Mouse (Mus musculus) lung, adult 18-20 months (tissue): ENCODE data around the gene Fhad1.

Source experiments
- DNase-seq, 2 experiments: peaks; one replicate each; pipeline ENCODE4 v3.0.0; 2022; ENCODE audit warnings: mixed read lengths in 2 of 2

Fhad1 gene

DNA sequence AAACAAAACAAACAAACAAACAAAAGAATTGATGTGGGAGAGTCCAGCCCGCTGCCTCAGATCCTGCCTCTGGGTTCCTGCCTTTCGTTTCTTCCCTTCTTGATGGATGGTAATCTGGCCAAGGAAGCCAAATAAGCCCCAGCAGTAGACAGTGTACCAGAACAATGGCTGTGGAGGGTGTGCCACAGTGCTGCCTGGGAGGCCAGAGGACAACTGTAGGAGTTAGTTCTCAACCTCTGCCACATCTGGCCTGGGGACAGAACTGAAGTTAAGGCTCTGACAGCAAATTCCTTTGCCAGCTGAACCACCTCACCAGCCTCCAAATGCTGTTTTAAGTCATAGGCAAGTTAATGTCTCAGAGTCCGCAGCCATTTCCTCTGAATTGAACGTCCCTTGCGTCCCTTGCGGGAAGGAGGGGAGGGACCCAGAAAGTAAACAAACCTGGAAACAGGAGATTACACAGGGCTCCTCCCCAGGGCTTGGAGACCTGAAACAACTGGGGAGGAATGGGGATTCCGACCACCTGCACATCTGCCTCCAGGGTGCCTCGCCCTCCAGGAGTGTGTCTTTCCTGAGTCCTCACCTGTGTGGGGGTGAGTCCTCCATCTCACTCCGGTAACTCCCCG is 133.5 kb downstream of the Fhad1 start:
- no peak for DNase-seq

DNA sequence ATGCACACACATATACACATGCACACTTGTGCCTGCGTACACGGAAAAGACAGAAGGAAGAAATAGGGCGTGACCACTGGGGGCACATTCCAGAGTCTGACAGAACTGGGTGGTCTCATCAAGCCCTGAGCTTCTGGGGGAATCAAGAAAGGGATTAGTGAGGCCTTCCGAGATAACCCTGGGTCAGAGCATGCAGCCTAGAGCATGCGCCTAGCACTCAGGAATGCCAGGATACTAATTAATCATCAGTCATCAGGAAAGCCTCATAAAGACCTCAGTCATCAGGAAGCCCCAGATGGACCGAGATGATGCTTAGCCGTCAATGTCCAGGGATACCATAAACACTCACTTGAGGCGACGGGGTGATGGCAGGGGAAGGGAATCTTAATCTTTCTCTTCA is 135.0 kb downstream of the Fhad1 start:
- no peak for DNase-seq

DNA sequence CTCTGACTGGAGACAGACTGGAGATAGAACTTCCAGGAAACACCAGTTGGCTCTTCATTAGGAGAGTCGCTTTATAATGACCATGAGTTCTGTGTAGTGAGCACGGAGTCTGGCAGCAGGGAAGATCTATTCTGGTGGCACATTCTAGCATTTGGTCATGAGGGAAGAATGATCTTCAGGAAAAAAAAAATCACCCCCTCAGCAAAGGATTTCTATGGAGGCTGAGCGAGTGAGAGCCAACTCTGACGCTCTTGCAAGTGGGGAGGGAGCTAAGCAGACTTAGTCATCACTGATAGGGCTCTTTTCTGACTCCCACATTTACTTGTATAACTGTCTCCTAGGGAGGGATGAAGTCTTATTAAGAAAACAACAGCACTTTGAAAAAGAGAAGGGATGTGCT is 135.8 kb downstream of the Fhad1 start:
- DNase-seq, result no peak

DNA sequence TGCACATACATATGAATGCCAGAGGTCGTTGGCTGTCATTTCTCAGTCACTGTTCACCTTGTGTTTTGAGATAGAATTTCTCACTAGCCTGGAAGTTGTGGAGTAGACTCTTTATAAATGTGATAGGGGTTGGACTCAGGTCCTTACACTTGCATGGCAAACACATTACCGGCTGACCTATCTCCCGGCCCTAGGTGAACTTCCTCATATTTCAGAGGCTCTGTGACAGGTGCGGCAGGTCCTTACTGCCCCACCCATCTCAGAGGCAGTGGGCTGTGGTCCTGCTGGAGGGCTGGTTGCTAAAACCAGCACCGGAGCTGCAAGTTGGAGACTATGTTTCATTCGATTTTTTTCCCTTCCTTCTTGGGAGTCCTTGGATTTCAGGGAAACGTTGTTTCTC is 136.3 kb downstream of the Fhad1 start:
- DNase-seq, result peak in 1 of 2 experiments; percentile 40

DNA sequence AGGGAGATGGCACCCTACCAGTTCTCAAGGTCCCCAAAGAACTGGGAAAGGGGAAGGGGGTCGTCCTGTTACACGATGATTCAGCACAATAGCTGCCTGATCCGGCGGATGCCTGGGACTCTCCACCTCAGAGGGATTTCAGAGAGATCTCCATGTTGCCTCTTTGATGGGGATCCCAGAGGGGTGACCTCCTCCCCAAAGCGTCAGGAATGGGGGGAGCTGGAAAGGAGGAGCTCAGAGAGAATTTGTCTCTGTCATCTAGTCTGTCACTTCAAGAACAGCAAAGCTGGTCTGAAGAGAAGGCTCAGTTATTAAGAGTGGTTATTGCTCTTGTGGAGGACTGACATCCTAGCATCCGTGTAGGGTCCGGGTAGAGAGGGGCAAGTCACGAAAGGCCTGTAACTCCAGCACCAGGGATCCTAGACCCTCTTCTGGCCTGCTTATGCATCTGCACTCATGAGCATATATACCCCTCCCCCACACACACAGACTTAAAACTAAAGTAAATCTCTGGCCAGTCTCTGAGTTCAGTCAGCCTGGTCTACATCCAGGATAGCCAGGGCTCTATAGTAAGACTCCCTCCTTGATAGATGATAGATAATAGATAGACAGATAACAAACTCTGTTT is 139.3 kb downstream of the Fhad1 start:
- DNase-seq, result no peak

DNA sequence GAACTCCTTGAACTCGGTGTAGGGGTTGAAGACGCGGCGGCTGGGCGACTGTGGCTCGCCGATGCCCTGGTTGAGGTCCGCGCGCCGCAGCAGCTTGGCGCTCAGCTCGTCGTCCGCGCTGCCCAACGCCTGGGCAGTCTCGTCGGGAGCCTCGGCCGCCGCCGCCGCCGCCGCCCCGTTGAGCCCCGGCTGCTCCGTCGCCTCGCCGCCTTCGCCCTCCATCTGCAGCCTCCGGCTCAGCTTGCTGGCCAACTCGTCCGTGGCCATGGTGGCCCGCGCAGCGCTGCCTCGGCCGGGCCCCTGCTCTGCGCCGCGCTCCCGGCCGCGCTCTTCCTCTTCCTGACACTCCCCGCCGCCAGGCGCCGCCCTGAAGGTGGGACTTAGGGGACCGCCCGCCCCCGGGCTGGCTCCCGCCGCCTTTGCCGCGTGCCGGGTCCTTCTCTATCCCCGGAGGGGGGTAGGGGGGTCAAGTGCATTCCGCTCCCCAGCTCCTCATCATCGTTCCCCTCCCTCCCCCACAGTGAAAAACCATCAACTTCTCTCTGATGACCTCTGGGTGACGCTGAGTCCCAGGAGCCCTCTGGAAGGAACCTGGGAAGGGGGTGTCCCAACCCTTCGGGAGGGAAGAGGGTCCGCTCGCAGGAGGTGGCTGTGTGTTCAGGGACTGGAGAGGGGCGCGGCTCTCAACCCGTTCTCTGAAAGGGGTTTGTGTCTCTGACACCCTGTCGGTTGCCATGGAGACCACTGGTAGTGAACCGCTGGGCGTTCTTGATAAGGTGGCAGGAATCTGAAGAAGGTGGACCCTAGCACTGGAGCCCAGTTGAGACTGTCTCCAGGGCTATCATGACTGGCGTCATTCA is 140.1 kb downstream of the Fhad1 start, which contains the start of gene Efhd2:
TSS of gene Efhd2 (minus strand) at position 320 of the 860 bp plus-strand sequence.
- DNase-seq, result peak; percentile 85 to 91

DNA sequence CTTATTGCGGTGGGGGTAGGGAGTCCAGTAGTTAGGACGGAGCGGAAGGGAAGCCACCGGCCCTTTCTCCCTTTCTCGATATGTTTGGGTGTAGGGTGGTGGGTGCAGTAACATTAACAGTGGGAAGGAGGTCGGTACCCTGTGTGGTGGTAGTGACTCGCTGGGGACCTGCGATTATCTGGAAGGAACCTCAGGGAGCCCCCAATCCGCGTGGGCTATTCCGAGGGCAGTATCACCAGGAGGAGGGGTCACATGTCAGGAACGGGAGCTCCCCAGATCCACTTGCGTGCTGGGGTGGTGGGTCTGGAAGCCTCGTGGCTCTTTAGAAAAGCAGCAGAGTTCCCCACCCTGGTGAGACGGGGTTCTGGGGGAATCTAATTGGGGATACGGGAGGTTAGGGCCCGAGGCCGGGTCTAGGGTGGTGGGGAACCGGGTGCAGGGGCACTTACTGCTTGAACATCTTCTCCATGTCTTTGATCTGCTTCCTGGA is 140.7 kb downstream of the Fhad1 start:
- DNase-seq, result no peak

DNA sequence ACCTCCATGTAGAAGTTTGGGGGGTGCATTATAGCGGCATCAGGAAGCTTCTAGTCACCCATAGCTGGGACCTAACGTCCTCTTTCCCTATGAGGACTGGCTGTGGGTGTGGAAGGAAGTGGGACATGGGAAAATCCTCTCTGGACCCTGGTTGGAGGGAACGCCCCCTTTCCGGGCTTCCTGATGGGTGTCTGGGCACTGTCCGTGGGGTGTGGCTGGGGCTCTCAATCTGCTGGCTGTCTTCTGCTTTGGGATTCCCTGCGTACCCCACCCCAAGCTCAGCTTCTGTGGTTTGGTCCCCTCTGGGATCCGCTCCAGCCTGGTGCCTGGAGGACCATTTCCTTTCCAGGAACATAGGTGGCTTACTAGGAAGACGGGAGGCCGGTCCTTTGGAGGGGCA is 141.9 kb downstream of the Fhad1 start:
- DNase-seq, result peak; percentile 32 to 46

DNA sequence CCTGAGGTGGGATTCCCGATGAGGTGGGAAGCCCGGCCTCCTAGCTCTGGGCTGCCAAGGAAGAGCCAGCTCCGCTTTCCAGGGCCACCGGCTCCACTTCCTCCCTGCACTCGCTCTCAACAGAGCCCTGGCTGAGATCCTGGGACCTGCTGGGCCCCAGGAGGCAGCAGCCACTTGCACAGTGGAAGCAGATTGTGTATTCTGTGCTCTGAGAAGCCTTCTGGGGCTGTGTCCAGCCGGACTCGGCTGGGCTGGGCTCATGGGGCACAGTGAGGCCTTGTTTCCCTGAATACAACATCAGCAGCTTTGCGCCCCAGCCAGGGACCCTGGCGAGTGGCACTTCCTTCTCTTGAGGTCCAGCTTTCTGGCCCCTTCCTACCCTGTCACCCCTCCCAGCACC is 143.0 kb downstream of the Fhad1 start:
- DNase-seq, result peak; percentile 40 to 50

DNA sequence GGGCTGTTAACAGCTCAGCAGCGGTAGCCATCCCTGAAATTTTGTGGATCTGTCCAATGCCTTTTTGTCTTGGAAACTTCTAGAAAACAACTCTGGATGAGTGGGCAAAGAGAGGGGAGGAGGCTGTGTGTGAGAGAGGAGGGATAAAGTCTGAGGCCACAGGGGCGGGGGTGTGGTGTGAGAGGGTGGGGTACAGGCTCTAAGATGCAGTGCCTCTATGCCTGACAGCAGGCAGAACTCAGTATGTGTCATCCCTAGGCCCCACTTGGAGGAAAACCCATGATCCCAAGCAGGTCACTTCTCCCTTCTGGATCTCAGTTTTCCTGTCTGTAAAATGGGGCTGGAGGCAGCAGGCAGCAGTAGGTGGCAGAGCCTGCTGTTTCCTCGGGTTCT is 143.6 kb downstream of the Fhad1 start:
- no peak for DNase-seq

DNA sequence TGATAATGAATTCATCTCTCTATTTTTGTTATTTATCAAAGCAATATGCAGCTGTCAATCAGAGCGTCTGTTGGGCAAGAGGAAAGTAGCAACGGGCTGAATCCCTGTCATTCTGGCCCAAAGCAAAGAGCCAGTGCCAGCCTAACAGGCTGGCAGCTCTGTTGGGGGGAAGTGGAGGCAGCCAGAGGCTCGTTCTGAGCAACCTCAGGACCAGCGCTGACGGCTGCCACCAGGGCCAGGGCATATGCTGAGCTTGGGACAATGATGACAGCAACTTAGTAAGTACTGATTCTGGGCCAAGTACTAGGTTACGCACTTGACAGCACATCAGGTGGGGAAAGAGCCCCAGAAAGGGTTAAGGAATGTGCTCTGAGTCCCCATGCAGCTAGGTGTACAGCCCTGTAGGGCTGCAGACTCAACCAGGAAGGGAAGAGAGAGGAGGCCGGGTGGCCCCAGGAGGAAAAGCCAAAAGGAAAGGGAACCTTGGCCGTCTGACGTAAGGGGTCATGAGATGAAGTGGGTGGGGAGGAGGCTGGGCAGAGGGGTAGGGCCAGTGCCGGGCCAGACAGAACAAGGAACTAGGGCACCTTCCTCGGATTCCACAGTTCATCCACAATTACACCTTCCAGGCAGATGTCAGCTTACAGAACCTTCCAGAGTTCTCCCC is 144.1 kb downstream of the Fhad1 start:
- peak; percentile 86 to 88 for DNase-seq

DNA sequence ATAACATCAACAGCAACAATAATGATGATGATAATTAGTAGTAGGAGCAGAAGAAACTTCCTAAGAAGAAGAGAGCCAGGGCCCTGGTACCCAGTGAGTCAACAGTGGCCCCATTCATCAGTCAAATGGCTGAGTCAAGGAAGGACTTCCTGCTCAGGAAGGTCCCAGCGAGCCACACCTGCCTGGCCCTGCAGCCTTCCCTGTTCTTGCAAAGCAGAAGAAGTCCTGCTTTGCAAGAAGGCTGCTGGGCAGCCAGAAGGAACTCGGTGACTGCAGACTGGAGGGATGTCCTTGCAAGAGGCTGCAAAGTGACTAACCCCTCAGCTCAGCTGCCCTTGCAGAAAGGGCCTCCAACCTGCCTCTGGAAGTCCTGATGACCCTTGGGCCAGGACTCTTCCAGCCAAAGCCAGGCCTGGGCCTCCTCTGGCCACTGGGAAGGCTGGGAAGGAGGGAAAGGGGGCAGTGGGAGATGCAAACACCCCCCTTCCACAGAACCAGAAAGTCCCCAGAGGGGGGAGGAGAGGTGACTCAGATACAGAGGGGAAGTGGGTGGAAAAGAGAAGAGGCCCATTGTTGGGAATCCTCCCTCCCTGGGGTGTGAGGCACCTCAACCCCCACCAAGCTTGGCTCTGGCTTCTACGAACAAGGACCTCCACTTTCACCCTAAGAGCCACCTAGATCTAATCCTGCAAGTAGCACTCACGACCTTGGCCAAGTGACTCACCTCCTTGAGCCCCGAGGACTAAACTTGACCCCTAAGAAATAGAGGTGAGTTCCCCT is 145.3 kb downstream of the Fhad1 start:
- DNase-seq, result peak; percentile 47 to 61

DNA sequence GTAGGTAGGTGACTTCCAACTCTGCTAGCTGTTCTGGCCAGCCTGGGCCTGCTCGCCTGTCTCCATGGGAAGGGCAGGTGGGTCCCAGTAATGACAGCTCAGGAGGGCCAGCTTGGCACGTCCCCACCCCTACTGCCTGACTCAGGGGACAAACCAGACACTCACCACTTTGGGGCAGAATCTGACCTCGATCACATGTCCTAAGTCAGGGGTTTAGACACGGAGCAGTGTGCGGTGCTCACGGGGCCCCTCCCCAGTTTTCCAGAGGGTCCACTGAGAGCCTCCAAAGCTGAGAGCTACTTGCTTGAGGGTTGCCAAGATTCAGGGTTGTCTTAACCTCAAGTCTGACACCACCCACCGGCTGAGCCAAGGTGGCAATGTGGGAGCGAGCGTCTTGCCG is 146.8 kb downstream of the Fhad1 start:
- DNase-seq, result no peak

DNA sequence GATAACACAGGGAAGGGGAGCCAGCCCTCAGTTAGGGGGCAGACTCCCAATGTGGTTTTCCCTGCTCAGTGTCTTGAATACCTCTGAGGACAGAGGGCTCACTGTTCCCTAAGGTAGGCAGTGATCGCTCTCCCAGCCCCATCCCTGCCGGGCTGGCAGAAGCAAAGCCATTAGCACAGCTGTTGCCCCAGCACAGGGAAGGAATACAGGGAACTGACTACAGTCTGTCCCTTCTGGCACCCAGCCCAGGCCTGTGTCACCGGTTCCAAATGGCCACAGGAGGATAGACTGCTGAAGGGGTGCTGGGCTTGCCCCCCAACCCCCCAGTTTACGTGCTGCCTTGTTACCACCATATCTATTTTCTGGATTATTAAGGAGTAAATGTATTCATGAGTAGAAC is 147.4 kb downstream of the Fhad1 start:
- peak; percentile 50 to 52 for DNase-seq

DNA sequence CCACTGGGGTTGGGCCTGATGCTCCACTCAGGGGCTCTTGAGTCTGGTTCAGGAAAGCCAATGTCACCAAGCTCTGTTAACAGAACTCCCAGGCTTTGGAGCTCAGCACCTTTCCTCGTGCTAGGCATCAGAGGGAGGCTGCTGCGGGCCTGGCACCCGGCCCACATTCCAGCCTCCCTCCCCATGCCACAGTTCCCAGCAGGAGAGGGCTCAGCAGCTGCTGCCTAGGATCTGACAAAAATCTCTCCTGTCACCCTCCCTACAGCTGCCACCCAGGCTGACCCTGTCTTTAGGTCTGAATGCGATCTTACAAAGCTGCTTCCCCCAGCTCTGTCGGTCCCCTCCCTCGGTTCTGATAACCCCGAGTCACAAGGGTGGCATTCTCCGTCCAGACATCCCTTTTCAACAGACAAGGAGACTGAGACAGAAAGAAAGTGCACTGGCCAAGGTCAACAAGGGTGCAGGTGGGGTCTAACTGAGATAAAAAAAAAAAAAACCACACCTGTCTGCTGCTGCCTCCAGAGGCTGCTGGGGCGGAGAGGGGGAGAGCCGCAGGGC is 147.9 kb downstream of the Fhad1 start:
- DNase-seq, result peak; percentile 49 to 66

DNA sequence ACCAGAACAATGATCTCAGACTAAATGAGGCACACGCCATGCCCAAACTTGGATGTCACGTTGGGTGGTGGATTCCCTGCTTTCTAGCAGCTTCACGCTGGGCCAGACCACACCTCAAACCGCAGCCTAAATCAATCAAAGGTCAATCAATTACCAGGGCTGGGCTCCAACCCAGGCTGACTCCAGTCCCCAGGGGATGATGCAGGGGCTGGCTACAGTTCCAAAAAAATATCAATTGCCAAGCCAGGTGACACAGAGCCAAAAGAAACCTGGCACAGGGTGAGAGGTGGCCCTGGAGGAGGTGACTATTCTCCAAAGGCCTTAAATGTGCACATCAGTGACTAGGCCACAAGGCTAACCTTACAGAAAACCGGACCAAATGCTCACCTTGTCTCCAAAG is 149.3 kb downstream of the Fhad1 start:
- DNase-seq, result no peak

DNA sequence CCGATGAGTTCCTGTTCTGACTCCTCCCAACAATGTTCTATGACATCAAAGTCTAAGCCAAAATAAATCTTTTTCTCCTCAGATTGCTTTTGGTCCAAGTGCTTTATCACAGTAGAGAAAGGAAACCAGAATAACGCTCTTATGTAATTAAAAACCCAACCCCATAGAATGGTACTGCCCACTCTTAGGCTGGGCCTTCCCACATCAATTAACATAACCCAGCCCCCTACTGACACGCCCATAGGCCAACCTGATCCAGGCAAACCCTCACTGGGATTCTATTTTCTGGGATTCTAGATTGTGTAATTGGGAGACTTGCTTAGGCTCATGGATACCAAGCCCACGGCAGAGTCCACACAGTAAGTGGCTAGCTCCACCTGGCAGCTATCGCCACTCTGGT is 149.9 kb downstream of the Fhad1 start:
- DNase-seq, result no peak

DNA sequence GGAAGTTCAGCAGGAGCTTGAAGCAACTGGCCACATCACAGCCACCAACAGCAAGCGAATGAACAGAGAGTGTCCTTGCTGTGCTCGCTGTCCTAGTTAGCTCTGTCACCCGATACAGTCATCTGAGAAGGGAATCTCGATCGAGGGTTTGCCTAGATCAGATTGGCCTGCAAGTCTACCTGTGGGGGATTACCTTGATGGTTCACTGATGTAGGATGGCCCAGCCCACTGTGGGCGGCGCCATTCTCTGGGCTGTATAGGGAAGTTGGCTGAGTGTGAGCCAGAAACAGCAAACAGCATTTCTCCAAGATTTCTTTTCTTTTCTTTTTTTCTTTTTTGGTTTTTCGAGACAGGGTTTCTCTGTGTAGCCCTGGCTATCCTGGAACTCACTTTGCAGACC is 150.4 kb downstream of the Fhad1 start:
- no peak for DNase-seq

DNA sequence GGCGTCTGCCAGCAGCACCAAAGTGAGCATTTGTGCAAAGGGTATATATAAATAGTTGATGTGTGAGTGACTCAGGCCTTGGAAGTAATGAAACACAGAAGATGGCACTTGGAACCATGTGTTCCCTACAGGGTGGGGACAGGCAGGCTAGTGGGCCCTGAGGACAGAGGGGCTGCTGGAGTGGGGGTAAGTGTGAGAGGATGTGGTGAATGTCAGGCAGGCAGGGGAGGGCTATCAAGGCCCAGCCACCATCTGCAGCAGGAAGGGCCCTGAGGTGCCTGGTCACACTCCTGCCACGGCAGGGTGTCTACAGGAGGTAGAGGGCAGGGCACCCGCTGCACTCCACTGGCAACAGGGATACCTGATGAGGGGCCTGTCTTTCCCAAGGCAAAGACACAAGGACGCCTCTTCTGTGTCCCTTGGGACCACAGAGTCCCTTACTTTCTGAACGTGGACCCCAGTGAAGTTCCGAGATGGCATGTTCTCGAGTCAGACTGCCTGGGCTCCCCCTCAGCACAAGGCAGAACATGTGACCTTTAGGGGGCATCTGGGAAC is 151.1 kb downstream of the Fhad1 start:
- DNase-seq, result no peak

DNA sequence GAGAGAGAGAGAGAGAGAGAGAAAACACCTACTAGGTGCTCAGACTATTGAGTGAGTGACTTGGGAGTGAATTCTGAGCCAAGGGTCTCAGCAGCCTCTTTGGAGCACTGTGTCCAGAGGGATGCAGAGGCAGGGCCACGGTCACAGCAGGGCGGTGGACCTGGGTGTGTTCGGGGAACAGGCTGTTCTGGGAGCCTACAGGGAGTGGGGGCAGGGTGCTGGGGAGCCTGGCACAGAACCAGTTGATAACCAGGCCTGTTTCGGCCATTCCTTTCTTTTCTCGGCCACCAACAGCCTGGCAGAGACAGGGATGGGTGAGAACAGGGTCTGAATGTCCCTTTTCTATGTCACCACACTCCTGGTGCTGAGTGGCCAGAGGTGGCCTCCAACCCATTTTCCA is 152.0 kb downstream of the Fhad1 start:
- DNase-seq, result peak in 1 of 2 experiments; percentile 51

DNA sequence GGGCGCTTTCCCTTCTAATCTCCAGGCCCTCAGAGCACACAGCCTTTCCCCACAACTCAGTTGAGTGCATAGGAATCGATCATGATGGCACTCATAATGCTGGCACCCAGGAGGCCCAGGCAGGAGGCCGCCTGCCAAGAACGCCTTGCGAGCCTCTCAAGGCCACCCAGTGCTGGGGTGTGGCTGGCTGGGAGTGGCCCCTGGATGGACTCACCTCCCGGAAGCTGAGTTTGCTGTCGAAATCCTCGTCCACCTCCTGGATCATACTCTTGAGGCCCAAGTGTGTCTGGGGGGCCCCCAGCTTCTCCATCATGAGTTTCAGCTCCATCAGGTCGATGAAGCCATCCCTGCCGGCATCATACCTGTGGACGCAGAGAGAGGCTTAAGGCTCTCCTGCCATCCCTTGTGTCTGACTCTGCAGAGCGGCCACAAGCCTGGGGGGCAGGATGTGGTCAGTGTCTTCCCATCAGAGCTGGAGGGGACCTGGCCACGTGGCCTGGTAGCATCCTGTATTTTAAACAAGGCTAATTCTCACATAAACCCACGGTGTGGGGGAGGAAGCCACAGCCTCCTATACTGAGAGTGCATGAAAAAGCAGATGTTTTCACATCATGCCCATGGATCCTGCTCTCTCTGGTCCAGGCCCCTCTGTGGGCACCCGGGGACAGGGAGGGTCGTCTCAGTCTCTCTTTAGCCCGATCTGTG is 153.1 kb downstream of the Fhad1 start:
- DNase-seq, result peak; percentile 77 to 87
